7 mouse cellular contexts compared by ENCODE assay signal in genomic region chr8:94954921-94955758, GRCm38 (mm10). TPM values are rescaled to one million over a fixed set of nuclear protein-coding genes. Genes with fewer than 3 reads are reported as not detected.
DNase-seq lines count a peak whose midpoint lies in the region; ATAC-seq and TF ChIP-seq lines count a peak whose summit lies in the region.

No protein-coding gene starts in this region.

- POLR2A ChIA-PET in Patski (lab: Charles Lee), result interaction anchor here (0.7 to 1.3 kb wide), 3 partner anchors 21 to 31 kb away, joined by 3 to 4 read pairs (median 3); no protein-coding TSS in a partner anchor

- TF ChIP-seq CTCF in Patski (IDR thresholded peaks at IDR 0.05), result peak; percentile 89

- no peak overlapping the region for H3K4me2 ChIP-seq in midbrain, embryonic 15.5 days

- WGBS in midbrain, embryonic 10.5 days, result 39% methylated on average over 9 of the region's 9 CpGs
- 46% methylated on average over 9 of the region's 9 CpGs for WGBS in midbrain, embryonic 15.5 days

- 0 out of 2 replicates have a peak, but pooled peaks cover 3% of the 10 kb centered on the region for H3K4me1 ChIP-seq in midbrain, embryonic 10.5 days
- H3K4me1 ChIP-seq in midbrain, embryonic 15.5 days, result peaks cover 5% of the 10 kb centered on the region

- no peaks in the 10 kb centered on the region for H3K9me3 ChIP-seq in midbrain, embryonic 10.5 days (replicated peaks)
- no peaks in the 10 kb centered on the region for H3K9me3 ChIP-seq in midbrain, embryonic 15.5 days

- no peaks in the 10 kb centered on the region for H3K27me3 ChIP-seq in midbrain, embryonic 10.5 days (ENCODE audit: low read depth, poor library complexity, severe bottlenecking)
- no peaks in the 10 kb centered on the region for H3K27me3 ChIP-seq in midbrain, embryonic 15.5 days (replicated peaks)
- no peaks in the 10 kb centered on the region for H3K27me3 ChIP-seq in Patski

- CTCF ChIA-PET in Patski (lab: Charles Lee), result interaction anchor here (0.8 to 9.6 kb wide), 17 partner anchors 10 to 258 kb away, joined by 3 to 87 read pairs (median 6); partner anchors contain the start of genes Adgrg1 and Katnb1

- no peak overlapping the region for H3K27ac ChIP-seq in midbrain, embryonic 10.5 days (replicated peaks)
- no peak overlapping the region for H3K27ac ChIP-seq in midbrain, embryonic 15.5 days

- in situ Hi-C loops in Patski (cut with MboI; ENCODE audit: low pct_unique_long_range_greater_than_20kb), result no loop called here

- no peaks in the 10 kb centered on the region for H3K36me3 ChIP-seq in midbrain, embryonic 10.5 days
- H3K36me3 ChIP-seq in midbrain, embryonic 15.5 days (replicated peaks), result no peaks in the 10 kb centered on the region

- no peak for ATAC-seq in midbrain, embryonic 15.5 days (replicated peaks)
- ATAC-seq in Patski, result peak; percentile 37
- peak; percentile 90 for ATAC-seq in erythroblast, adult 5-6 weeks (replicated peaks; ENCODE audit: low FRiP score, poor library complexity, severe bottlenecking)

- DNase-seq in midbrain, embryonic 10.5 days (ENCODE audit: low spot score), result peak; percentile 37
- no peak for DNase-seq in Patski (ENCODE audit: low read depth, low spot score)
- peak; percentile 58 to 72 for DNase-seq in kidney, postnatal 36 days
- DNase-seq in lung, postnatal 4 days, result peak; percentile 76 to 77
- DNase-seq in thymus, postnatal 10 days (ENCODE audit: low spot score in 2 of 2), result peak; percentile 40 to 62

- H3K4me3 ChIP-seq in midbrain, embryonic 10.5 days, result no peak overlapping the region
- H3K4me3 ChIP-seq in midbrain, embryonic 15.5 days, result no peak overlapping the region

- no peak overlapping the region for H3K9ac ChIP-seq in midbrain, embryonic 15.5 days

RNA-seq across cellular contexts. Expression of gene Adgrg1, which starts 19.4 kb away (rescaled TPM):
- polyA plus RNA-seq in midbrain, embryonic 10.5 days (2016; fragmentation: Nextera tagmentation; extraction: Ambion mirVana), result 116 and 163 TPM in 2 replicates
- 147 and 156 TPM in 2 replicates for polyA plus RNA-seq in midbrain, embryonic 15.5 days (2015; fragmentation: Nextera tagmentation; extraction: Ambion mirVana)
- 294 TPM for polyA plus RNA-seq in Patski (2021)
- 28.2 and 32.1 TPM in 2 replicates for total RNA-seq in erythroblast, adult 5-6 weeks (2015; ENCODE audit: low replicate concordance)
- total RNA-seq in erythroblast, adult 5-6 weeks (2017; ENCODE audit: low replicate concordance), result 7.1 and 7.5 TPM in 2 replicates

RNA-seq across cellular contexts. Expression of gene Adgrg5, which starts 31.6 kb away (rescaled TPM):
- 0.36 and 0.74 TPM in 2 replicates for polyA plus RNA-seq in midbrain, embryonic 10.5 days (2016; fragmentation: Nextera tagmentation; extraction: Ambion mirVana)
- polyA plus RNA-seq in midbrain, embryonic 15.5 days (2015; fragmentation: Nextera tagmentation; extraction: Ambion mirVana), result 0.05 TPM in 1 of 2 replicates, not detected in the other
- not detected for polyA plus RNA-seq in Patski (2021)
- 0.19 and 1.0 TPM in 2 replicates for total RNA-seq in erythroblast, adult 5-6 weeks (2015; ENCODE audit: low replicate concordance)
- 0.85 TPM in 1 of 2 replicates, not detected in the other for total RNA-seq in erythroblast, adult 5-6 weeks (2017; ENCODE audit: low replicate concordance)

RNA-seq across cellular contexts. Expression of gene Ccdc102a, which starts 37.2 kb away (rescaled TPM):
- 13.0 and 13.1 TPM in 2 replicates for polyA plus RNA-seq in midbrain, embryonic 10.5 days (2016; fragmentation: Nextera tagmentation; extraction: Ambion mirVana)
- polyA plus RNA-seq in midbrain, embryonic 15.5 days (2015; fragmentation: Nextera tagmentation; extraction: Ambion mirVana), result 4.9 and 6.0 TPM in 2 replicates
- polyA plus RNA-seq in Patski (2021), result 39.7 TPM
- not detected in 2 replicates for total RNA-seq in erythroblast, adult 5-6 weeks (2015; ENCODE audit: low replicate concordance)
- 1.3 and 1.4 TPM in 2 replicates for total RNA-seq in erythroblast, adult 5-6 weeks (2017; ENCODE audit: low replicate concordance)
